Mouse (Mus musculus) midbrain, embryonic 10.5 days (tissue): ENCODE results near the gene 4933428G20Rik. TPM values are rescaled to one million over a fixed set of nuclear protein-coding genes. Genes with fewer than 3 reads are reported as not detected.

Experiments
- DNase-seq: peaks from one replicate; pipeline ENCODE4 v3.0.0-alpha.2; 2017; ENCODE audit warnings: low spot score
- H3K27ac ChIP-seq: fragments of 300-500 bp; sonication (generic); replicated peaks from 2 replicates; pipeline ENCODE4 v1.5.1; 2016; ENCODE audit warnings: mild to moderate bottlenecking
- H3K27me3 ChIP-seq: fragments of 300-500 bp; sonication (generic); 2 replicates; pipeline ENCODE4 v1.6.1; 2016; ENCODE audit warnings: low read depth, mild to moderate bottlenecking; ENCODE audit not compliant: poor library complexity, severe bottlenecking
- H3K36me3 ChIP-seq: fragments of 300-500 bp; sonication (generic); 2 replicates; pipeline ENCODE4 v1.6.1; 2016; ENCODE audit warnings: mild to moderate bottlenecking, moderate library complexity
- H3K4me1 ChIP-seq: fragments of 300-500 bp; sonication (generic); 2 replicates; pipeline ENCODE4 v1.6.1; 2016
- H3K4me3 ChIP-seq: fragments of 300-500 bp; sonication (generic); 2 replicates; pipeline ENCODE4 v1.5.1; 2016; ENCODE audit warnings: mild to moderate bottlenecking, moderate library complexity
- H3K9me3 ChIP-seq: fragments of 300-500 bp; sonication (generic); replicated peaks from 2 replicates; pipeline ENCODE4 v1.6.1; 2016; ENCODE audit warnings: mild to moderate bottlenecking
- WGBS: fragments of 180-500 bp; shearing (Covaris S2); methylation state at CpG from one replicate; pipeline ENCODE4 v1.1.7; 2016; 5-methylcytosine and 5-hydroxymethylcytosine counted together
- polyA plus RNA-seq: library from polyadenylated mRNA; unstranded; fragments of >200 nt; fragmentation: Nextera tagmentation; extraction: Ambion mirVana; gene quantifications from 2 replicates; pipeline ENCODE4 v1.2.1, GENCODE M21; 2016

4933428G20Rik gene
- polyA plus RNA-seq, 1 experiment from 2014 or later: 0.28 TPM

- Histone ChIP-seq H3K4me3 (0 out of 2 replicates have a peak overlapping the region, but pooled peaks have one; percentile 59), H3K9me3 (no peaks in the 10 kb centered on the region), H3K27ac (no peak overlapping the region), H3K27me3 (peaks cover 70% of the 10 kb centered on the region), H3K4me1 (peaks cover 49% of the 10 kb centered on the region), H3K36me3 (peaks cover 22% of the 10 kb centered on the region)
- DNase-seq: no peak
- 58% methylated on average over 5 of the region's 5 CpGs for WGBS
These were observed 30.8 kb upstream of the 4933428G20Rik start for GRCm38 (mm10) chr11:97530961-97531360.

- 95% methylated on average over 6 of the region's 6 CpGs for WGBS
- no peak overlapping the region for H3K4me3 ChIP-seq
- H3K27ac ChIP-seq: no peak overlapping the region
- H3K9me3 ChIP-seq: no peaks in the 10 kb centered on the region
- peaks cover 61% of the 10 kb centered on the region for H3K27me3 ChIP-seq
- peaks cover 31% of the 10 kb centered on the region for H3K36me3 ChIP-seq
- H3K4me1 ChIP-seq: peaks cover 51% of the 10 kb centered on the region
- no peak for DNase-seq
These were observed 29.9 kb upstream of the 4933428G20Rik start for GRCm38 (mm10) chr11:97530069-97530468.

GRCm38 (mm10) chr11:97528282-97528808 lies 28.2 kb upstream of the 4933428G20Rik start:
- H3K4me3 ChIP-seq: no peak overlapping the region
- H3K4me1 ChIP-seq: peaks cover 51% of the 10 kb centered on the region
- peaks cover 44% of the 10 kb centered on the region for H3K27me3 ChIP-seq
- peaks cover 32% of the 10 kb centered on the region for H3K36me3 ChIP-seq
- H3K27ac ChIP-seq: no peak overlapping the region
- H3K9me3 ChIP-seq: no peaks in the 10 kb centered on the region
- 82% methylated on average over 18 of the region's 18 CpGs for WGBS
- no peak for DNase-seq

- Histone ChIP-seq H3K4me1 (peaks cover 37% of the 10 kb centered on the region), H3K27me3 (peaks cover 25% of the 10 kb centered on the region), H3K27ac (peak overlapping the region; percentile 81; the same call in 1 of the 2 replicates), H3K4me3 (no peak overlapping the region), H3K9me3 (no peaks in the 10 kb centered on the region), H3K36me3 (peaks cover 61% of the 10 kb centered on the region)
- 84% methylated on average over 6 of the region's 6 CpGs for WGBS
- no peak for DNase-seq
These were observed 25.2 kb upstream of the 4933428G20Rik start for GRCm38 (mm10) chr11:97525313-97525712.

GRCm38 (mm10) chr11:97524306-97524705 lies 24.2 kb upstream of the 4933428G20Rik start:
- Histone ChIP-seq H3K27ac (peak overlapping the region; percentile 81), H3K4me3 (peak overlapping the region; percentile 23; the same call in 1 of the 2 replicates), H3K27me3 (peaks cover 19% of the 10 kb centered on the region), H3K9me3 (no peaks in the 10 kb centered on the region), H3K4me1 (peaks cover 38% of the 10 kb centered on the region), H3K36me3 (peaks cover 71% of the 10 kb centered on the region)
- no peak for DNase-seq
- WGBS: 70% methylated on average over 9 of the region's 9 CpGs

GRCm38 (mm10) chr11:97523827-97524261 lies 23.7 kb upstream of the 4933428G20Rik start:
- Histone ChIP-seq H3K9me3 (no peaks in the 10 kb centered on the region), H3K27ac (peak overlapping the region; percentile 81), H3K4me1 (peaks cover 41% of the 10 kb centered on the region), H3K4me3 (peak overlapping the region; percentile 23), H3K36me3 (peaks cover 72% of the 10 kb centered on the region), H3K27me3 (peaks cover 16% of the 10 kb centered on the region)
- DNase-seq: peak; percentile 72
- WGBS: 7% methylated on average over 1 of the region's 1 CpGs

GRCm38 (mm10) chr11:97523107-97523506 lies 23.0 kb upstream of the 4933428G20Rik start:
- Histone ChIP-seq H3K27me3 (peaks cover 15% of the 10 kb centered on the region), H3K4me3 (0 out of 2 replicates have a peak overlapping the region, but pooled peaks have one; percentile 23), H3K36me3 (peaks cover 74% of the 10 kb centered on the region), H3K4me1 (peaks cover 41% of the 10 kb centered on the region), H3K27ac (peak overlapping the region; percentile 81), H3K9me3 (no peaks in the 10 kb centered on the region)
- no peak for DNase-seq
- 92% methylated on average over 14 of the region's 14 CpGs for WGBS

- no peak for DNase-seq
- Histone ChIP-seq H3K9me3 (no peaks in the 10 kb centered on the region), H3K27me3 (peaks cover 15% of the 10 kb centered on the region), H3K27ac (0 out of 2 replicates have a peak overlapping the region, but pooled peaks have one; percentile 17), H3K36me3 (peaks cover 86% of the 10 kb centered on the region), H3K4me1 (peaks cover 41% of the 10 kb centered on the region), H3K4me3 (no peak overlapping the region)
- 87% methylated on average over 29 of the region's 29 CpGs for WGBS
These were observed 21.8 kb upstream of the 4933428G20Rik start for GRCm38 (mm10) chr11:97521741-97522474.

GRCm38 (mm10) chr11:97520541-97520940 lies 20.4 kb upstream of the 4933428G20Rik start:
- 92% methylated on average over 7 of the region's 7 CpGs for WGBS
- Histone ChIP-seq H3K27ac (no peak overlapping the region), H3K27me3 (peaks cover 15% of the 10 kb centered on the region), H3K4me1 (peaks cover 39% of the 10 kb centered on the region), H3K9me3 (no peaks in the 10 kb centered on the region), H3K4me3 (no peak overlapping the region), H3K36me3 (peaks cover 86% of the 10 kb centered on the region)
- DNase-seq: no peak

- 63% methylated on average over 3 of the region's 3 CpGs for WGBS
- Histone ChIP-seq H3K9me3 (no peaks in the 10 kb centered on the region), H3K36me3 (peaks cover 38% of the 10 kb centered on the region), H3K4me1 (peaks cover 39% of the 10 kb centered on the region), H3K27me3 (peaks cover 7% of the 10 kb centered on the region), H3K27ac (peak overlapping the region; percentile 76), H3K4me3 (no peak overlapping the region)
- DNase-seq: no peak
These were observed 12.9 kb upstream of the 4933428G20Rik start for GRCm38 (mm10) chr11:97513066-97513465.

- peaks cover 7% of the 10 kb centered on the region for H3K27me3 ChIP-seq
- H3K4me3 ChIP-seq: peak overlapping the region; percentile 22; the same call in 1 of the 2 replicates
- peaks cover 32% of the 10 kb centered on the region for H3K36me3 ChIP-seq
- WGBS: 25% methylated on average over 6 of the region's 6 CpGs
- DNase-seq: peak; percentile 34
- peak overlapping the region; percentile 76 for H3K27ac ChIP-seq
- peaks cover 39% of the 10 kb centered on the region for H3K4me1 ChIP-seq
- H3K9me3 ChIP-seq: no peaks in the 10 kb centered on the region
These were observed 12.4 kb upstream of the 4933428G20Rik start for GRCm38 (mm10) chr11:97512511-97512910.

- peaks cover 39% of the 10 kb centered on the region for H3K4me1 ChIP-seq
- H3K4me3 ChIP-seq: peak overlapping the region; percentile 22; the same call in 1 of the 2 replicates
- H3K27me3 ChIP-seq: peaks cover 7% of the 10 kb centered on the region
- H3K27ac ChIP-seq: peak overlapping the region; percentile 76
- DNase-seq: peak; percentile 47
- H3K36me3 ChIP-seq: peaks cover 25% of the 10 kb centered on the region
- 49% methylated on average over 13 of the region's 13 CpGs for WGBS
- no peaks in the 10 kb centered on the region for H3K9me3 ChIP-seq
These were observed 11.7 kb upstream of the 4933428G20Rik start for GRCm38 (mm10) chr11:97511661-97512369.
